Mouse (Mus musculus) spleen, postnatal 14 days (tissue): ENCODE results near the gene B3galt6.

Experiments
- DNase-seq, 2 experiments: peaks; one replicate each; pipeline ENCODE4 v3.0.0; 2021 to 2022; ENCODE audit warnings: low spot score in 2 of 2

The B3galt6 gene

GRCm38 (mm10) chr4:155991211-155991907 lies 1.1 kb downstream of the B3galt6 start:
- DNase-seq = peak in 1 of 2 experiments; percentile 23

- DNase-seq = no peak
Measured at GRCm38 (mm10) chr4:155983788-155984187, 8.7 kb downstream of the B3galt6 start.

GRCm38 (mm10) chr4:155981436-155982082 lies 10.9 kb downstream of the B3galt6 start:
- no peak for DNase-seq

GRCm38 (mm10) chr4:155973239-155973638 lies 19.2 kb downstream of the B3galt6 start:
- DNase-seq = no peak

GRCm38 (mm10) chr4:155972651-155973050 lies 19.8 kb downstream of the B3galt6 start:
- no peak for DNase-seq

- DNase-seq = no peak
Measured at GRCm38 (mm10) chr4:155970286-155970685, 22.2 kb downstream of the B3galt6 start.

GRCm38 (mm10) chr4:155969043-155969653 lies 23.3 kb downstream of the B3galt6 start:
- no peak for DNase-seq

GRCm38 (mm10) chr4:155964396-155964795 lies 28.1 kb downstream of the B3galt6 start:
- no peak for DNase-seq

GRCm38 (mm10) chr4:155963106-155963505 lies 29.3 kb downstream of the B3galt6 start:
- no peak for DNase-seq

GRCm38 (mm10) chr4:155962167-155962971 lies 30.1 kb downstream of the B3galt6 start, which contains the start of gene C1qtnf12:
TSS of gene C1qtnf12 (plus strand) at chr4:155962318.
- peak in 1 of 2 experiments; percentile 24 for DNase-seq

GRCm38 (mm10) chr4:155959275-155959674 lies 33.2 kb downstream of the B3galt6 start:
- DNase-seq = peak; percentile 52 to 76

- no peak for DNase-seq
Measured at GRCm38 (mm10) chr4:155955491-155955890, 37.0 kb downstream of the B3galt6 start.

- no peak for DNase-seq
Measured at GRCm38 (mm10) chr4:155947094-155947493, 45.4 kb downstream of the B3galt6 start.

- no peak for DNase-seq
Measured at GRCm38 (mm10) chr4:155944271-155944670, 48.2 kb downstream of the B3galt6 start.

GRCm38 (mm10) chr4:155943534-155944249 lies 48.8 kb downstream of the B3galt6 start, which contains the start of gene Ube2j2:
TSS of gene Ube2j2 (plus strand) at chr4:155943831.
- peak; percentile 90 to 94 for DNase-seq

- no peak for DNase-seq
Measured at GRCm38 (mm10) chr4:155943049-155943452, 49.4 kb downstream of the B3galt6 start.
